Mouse (Mus musculus): Measurements from ENCODE around the gene Dpysl4. TPM values are rescaled to one million over a fixed set of nuclear protein-coding genes. Genes with fewer than 3 reads are reported as not detected.
A peak's percentile ranks its signal among the peaks of the same experiment; 100 is the strongest.

The Dpysl4 gene
- total RNA-seq, 4 experiments from 2014 or later = 48.8 to 55.4 (median 53.4) TPM

- no peak for DNase-seq (ENCODE audit: low spot score in 2 of 2)
These were observed 10.6 kb downstream of the Dpysl4 start for GRCm38 (mm10) chr7:139096399-139096798.

GRCm38 (mm10) chr7:139100531-139101095 is 14.8 kb downstream of the Dpysl4 start:
- DNase-seq (ENCODE audit: low spot score in 2 of 2) = no peak

DNA sequence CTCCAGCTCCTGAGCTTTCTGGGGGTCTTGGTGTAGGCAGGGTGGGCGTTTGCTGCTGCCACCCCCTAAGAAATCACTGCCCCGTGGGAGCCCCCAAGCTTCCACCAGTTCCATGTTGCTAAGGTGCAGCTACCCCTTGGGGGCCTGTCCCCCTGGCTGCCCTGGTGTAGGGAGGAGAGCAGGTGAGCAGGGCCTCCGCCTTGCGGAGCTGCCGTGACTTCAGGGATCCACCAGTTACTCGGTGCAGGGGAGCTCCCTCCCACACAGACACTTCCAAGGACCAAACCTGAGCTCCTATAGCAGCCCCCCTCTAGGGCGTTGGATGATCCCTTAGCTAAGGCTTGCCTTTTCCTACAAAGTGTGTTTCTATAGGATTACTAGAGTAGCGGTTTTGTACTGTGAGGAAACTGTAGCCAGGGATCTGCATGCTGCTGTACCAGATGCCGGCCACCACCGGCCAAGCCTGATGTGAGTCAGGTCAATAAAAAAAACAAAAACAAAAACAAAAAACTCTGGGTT is 15.5 kb downstream of the Dpysl4 start:
- DNase-seq (ENCODE audit: low spot score in 2 of 2) = no peak

GRCm38 (mm10) chr7:139101826-139102225 is 16.0 kb downstream of the Dpysl4 start:
- DNase-seq (ENCODE audit: low spot score in 2 of 2) = no peak

- DNase-seq (ENCODE audit: low spot score in 2 of 2) = peak in 1 of 2 experiments; percentile 35
These were observed 18.2 kb downstream of the Dpysl4 start for GRCm38 (mm10) chr7:139103960-139104381.

DNA sequence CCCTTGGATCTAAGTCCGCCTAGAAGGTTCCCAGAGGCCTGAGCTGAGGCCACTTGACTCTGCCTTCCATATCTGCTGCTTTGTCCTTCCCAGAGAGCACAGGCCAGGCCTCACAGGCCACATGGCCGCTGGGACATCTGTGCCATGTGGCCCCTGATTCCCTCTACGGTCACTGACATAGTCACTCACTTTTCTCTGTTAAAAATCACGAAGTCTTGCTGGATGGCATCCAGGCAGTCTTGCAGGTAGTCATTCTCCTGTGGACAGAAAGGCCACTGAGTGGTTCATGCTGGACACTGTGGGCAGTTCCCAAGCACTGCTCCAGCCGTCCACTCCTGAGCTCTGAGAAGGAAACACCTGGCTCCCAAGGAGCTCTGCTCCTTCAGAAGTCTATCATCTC is 19.3 kb downstream of the Dpysl4 start:
- no peak for DNase-seq (ENCODE audit: low spot score in 2 of 2)

DNA sequence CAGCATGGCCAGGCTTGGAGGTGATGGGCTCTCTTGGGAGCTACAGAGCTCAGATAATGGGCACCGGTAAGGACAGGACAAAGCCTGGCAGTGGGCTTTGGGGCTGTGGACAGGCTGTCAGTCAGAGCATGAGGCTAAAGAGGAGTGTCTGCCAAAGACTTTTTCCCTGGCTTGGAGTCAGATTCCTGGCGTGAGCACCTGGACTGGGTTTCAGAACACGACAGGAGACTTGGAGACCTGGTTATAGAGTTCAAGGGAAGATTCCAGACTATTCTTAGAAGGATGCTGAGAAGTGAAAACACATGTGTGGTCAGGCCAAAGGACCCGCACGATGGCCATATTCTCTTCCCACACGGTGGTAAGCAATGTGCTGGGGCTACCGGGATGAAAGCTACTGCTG is 19.9 kb downstream of the Dpysl4 start:
- no peak for DNase-seq (ENCODE audit: low spot score in 2 of 2)

- DNase-seq (ENCODE audit: low spot score in 2 of 2) = peak in 1 of 2 experiments; percentile 50
These were observed 22.3 kb downstream of the Dpysl4 start for GRCm38 (mm10) chr7:139107908-139108650.

- peak; percentile 73 to 93 for DNase-seq (ENCODE audit: low spot score in 2 of 2)
These were observed 33.5 kb downstream of the Dpysl4 start for GRCm38 (mm10) chr7:139119152-139119774.

- DNase-seq (ENCODE audit: low spot score in 2 of 2) = no peak
These were observed 34.0 kb downstream of the Dpysl4 start for GRCm38 (mm10) chr7:139119775-139120153.

DNA sequence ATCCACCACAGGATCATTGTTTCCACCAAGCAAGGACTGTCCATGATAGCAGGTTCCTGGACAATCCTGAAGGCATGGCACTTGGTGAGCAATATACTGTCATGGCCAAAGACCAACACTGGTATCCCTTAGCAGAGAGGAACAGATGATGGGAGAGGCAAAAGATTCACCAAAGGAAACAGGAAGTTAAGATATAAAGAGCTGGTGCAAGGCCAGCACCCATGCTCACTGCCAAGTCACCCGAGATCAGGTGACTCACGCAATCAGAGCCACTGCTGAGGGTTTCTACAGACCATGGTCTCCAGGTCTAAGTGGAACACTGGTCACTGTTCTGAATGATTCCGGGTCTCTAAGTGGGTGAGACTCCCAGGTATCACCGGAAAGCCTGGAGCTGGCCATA is 40.1 kb downstream of the Dpysl4 start:
- DNase-seq (ENCODE audit: low spot score in 2 of 2) = no peak

GRCm38 (mm10) chr7:139126549-139126948 is 40.7 kb downstream of the Dpysl4 start:
- peak in 1 of 2 experiments; percentile 48 for DNase-seq (ENCODE audit: low spot score in 2 of 2)

DNA sequence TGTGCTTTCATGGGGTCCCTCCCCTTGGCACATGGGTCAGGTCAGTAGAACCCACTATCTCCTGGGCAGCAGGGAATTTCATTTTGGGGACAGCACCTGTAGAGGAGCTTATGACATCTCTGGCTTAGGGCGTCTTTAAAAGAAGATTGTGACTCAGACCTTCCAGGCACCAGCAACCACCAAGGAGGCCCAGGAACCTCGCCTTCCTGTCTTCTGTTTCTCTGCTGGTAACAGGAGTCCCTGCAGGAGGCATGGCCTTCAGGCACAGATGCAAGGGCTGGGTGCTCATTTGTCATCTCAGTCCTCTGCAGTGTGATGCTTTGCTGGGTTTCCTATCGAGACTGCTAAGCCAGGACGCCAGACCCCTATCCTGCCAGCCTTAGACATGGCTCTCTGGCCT is 43.2 kb downstream of the Dpysl4 start:
- no peak for DNase-seq (ENCODE audit: low spot score in 2 of 2)

DNA sequence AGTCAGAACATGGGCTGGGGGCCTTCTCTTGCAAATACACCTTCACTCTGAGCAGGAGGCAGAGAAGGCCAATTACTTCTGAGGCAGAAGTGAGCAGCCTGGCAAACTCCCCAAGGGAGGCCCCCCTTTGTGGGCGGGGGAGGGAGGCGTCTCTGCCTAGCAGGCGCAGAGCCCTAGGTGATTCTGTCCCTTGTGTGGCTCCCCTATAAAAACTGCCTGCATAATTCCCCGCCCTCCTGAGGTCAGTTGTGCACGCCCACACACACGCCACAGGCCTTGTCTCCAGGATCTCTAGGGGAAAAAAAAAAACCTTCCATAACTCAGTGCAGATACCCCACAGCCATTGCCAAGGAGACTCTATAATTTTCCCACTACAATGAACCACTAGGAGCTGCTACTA is 44.6 kb downstream of the Dpysl4 start:
- DNase-seq (ENCODE audit: low spot score in 2 of 2) = no peak

GRCm38 (mm10) chr7:139131538-139131937 is 45.7 kb downstream of the Dpysl4 start:
- DNase-seq (ENCODE audit: low spot score in 2 of 2) = no peak

GRCm38 (mm10) chr7:139133446-139133845 is 47.6 kb downstream of the Dpysl4 start:
- peak in 1 of 2 experiments; percentile 63 for DNase-seq (ENCODE audit: low spot score in 2 of 2)

DNA sequence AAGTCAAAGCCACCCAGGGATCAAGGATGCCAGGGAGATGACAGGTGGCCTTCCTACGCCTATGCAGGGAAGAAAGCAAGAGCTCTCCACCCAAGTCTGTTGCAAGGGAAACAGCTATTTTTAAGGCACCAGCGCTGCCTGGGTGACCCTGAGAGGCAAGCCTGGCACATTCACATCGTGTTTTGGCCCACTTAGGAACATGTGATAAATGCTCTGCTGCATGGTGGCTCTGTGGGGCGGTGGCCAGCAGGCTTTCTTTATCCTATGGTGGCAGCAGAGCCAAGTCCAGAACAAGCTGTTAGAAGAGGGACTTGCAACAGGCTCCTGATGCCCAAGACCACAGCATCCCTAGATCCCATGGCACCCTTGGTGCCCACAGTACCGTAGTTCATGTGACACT is 49.4 kb downstream of the Dpysl4 start:
- DNase-seq (ENCODE audit: low spot score in 2 of 2) = no peak

- DNase-seq (ENCODE audit: low spot score in 2 of 2) = peak in 1 of 2 experiments; percentile 44
These were observed 51.2 kb downstream of the Dpysl4 start for GRCm38 (mm10) chr7:139136906-139137491.

DNA sequence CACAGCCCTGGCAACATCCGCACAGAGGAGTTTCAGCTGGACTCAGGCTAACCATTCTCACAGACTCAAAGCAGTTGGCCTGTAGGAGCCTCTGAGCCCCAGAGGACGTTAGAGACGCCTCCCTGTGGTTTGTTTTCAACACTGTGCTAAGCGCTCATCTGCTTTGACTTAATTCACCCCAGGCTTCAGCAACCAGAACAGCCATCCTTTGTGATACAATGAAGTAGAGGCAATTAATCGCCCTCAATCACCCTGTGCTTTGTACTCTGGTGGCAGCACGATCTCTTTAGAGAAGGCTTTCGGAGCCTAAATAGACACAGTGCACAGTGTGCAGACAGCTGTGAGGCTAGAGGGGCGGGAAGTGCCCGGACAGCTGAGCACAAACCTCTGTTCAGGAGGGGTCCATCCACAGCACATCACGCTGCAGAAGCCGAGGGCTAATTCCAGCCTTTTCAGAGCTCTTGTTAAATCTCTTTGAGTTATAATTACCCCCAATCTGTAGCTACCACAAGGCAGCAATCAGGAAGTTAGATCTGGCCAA is 54.2 kb downstream of the Dpysl4 start:
- peak in 1 of 2 experiments; percentile 44 for DNase-seq (ENCODE audit: low spot score in 2 of 2)

DNA sequence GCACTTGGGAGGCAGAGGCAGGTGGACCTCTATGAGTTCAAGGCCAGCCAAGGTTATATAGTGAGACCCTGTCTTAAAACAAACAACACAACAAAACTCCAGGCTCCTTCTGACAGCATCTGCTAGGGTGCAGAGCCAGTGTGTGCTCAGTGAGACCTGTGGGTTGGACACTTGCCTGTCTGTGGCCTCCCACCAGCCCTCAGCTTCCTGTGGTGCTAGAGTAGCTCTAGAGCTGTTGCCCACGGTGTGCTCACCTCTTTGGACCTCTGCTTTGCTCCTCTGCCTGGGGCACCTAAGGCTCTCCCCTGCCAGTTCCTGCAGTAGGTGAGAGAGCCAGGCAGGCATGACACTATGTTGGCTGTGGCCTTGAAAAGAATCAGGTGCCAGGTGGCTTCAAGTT is 58.0 kb downstream of the Dpysl4 start:
- no peak for DNase-seq (ENCODE audit: low spot score in 2 of 2)

DNA sequence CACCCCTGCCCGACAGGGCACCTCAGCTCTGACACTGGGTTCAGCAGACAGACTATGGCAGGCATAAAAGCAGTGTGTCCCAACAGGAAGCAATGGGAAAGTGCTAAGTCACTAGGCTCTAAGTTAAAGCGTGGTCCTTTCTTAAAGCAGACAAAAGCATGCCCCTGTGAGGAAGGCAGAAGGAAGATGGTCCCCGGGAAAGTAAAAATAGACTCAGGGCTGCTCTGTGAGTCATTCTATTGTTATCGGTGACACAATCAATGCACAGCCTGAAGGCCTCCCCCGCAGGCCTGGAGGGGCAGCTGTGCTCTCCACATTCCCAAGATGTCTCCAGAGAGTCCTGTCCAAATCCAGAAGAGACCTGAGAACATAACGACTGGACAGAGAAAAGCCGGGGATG is 60.1 kb downstream of the Dpysl4 start:
- DNase-seq (ENCODE audit: low spot score in 2 of 2) = no peak

GRCm38 (mm10) chr7:139147360-139147759 is 61.6 kb downstream of the Dpysl4 start:
- DNase-seq (ENCODE audit: low spot score in 2 of 2) = no peak

Measured in layer of hippocampus, adult 8-10 months (tissue).